Mouse (Mus musculus) kidney, adult 18-20 months (tissue): ENCODE results near the gene Zfp61.
"Not testable (repeated sequence)": the region's sequence is repeated elsewhere in the genome, so short reads cannot be mapped to it uniquely, and the experiment has no call there.

ENCODE experiments used
- DNase-seq: peaks from one replicate; pipeline ENCODE4 v3.0.0; 2021

Gene Zfp61

GRCm38 (mm10) chr7:24296386-24296785 is 4.6 kb downstream of the Zfp61 start:
- no peak for DNase-seq

- no peak for DNase-seq
Observed at GRCm38 (mm10) chr7:24295376-24295775, 5.7 kb downstream of the Zfp61 start.

- DNase-seq = no peak
Observed at GRCm38 (mm10) chr7:24294763-24295162, 6.3 kb downstream of the Zfp61 start.

DNA sequence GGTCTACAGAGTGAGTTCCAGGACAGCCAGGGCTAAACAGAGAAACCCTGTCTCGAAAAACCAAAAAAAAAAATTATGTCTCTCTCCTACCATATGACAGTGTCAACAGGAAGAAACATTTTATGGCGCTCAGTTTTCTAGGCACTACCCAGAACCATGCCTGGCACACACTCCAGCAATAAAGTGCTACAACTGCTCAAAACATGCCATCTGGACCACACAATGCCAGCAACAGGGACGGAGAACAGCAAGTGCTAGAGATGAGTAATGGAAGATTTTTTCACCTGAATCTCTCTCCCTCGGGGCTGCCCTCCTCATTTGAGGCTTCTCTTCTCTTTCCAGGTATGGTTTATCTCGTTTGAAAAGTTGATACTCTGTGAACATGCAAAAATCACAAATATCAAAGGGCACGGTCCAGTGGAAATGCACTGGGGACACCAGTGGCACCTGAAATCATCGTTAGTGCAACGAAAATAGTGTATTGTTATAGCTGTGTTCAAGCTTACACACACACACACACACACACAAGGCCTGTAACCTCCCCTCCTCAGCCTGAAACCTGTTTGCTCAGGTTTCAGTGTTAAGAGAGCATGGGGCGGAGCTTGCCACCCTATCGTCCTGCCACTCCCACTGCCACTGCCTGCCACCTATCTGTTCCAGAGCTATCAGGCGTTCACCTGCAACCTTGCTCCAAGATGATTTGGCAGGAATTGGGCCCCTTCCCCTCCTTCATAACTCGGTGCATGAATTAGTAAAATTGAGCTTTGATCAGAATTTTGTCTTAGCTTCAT is 7.8 kb downstream of the Zfp61 start:
- no peak for DNase-seq

- no peak for DNase-seq
Observed at GRCm38 (mm10) chr7:24291387-24292090, 9.5 kb downstream of the Zfp61 start.

GRCm38 (mm10) chr7:24290106-24290693 is 10.8 kb downstream of the Zfp61 start:
- no peak for DNase-seq

DNA sequence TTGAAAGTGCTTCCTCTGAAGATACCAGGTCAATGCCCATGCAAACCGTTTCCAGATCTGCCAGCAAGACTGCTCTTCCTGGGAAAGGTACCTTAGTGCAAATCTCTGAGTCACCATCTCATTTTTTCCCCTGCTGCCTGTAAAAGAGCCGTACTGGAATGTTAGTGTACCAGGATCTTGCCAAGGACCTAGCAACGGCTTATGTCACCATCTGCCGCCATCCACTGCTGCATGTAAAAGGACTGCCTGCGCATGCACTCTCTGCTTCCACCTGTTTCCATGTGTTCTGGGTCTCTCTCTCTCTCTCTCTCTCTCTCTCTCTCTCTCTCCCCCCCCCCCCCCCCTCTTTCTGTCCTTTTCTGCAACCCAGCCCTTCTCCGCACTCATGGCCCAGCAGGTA is 12.5 kb downstream of the Zfp61 start:
- DNase-seq = no peak

- DNase-seq = no peak
Observed at GRCm38 (mm10) chr7:24287670-24288069, 13.4 kb downstream of the Zfp61 start.

- no peak for DNase-seq
Observed at GRCm38 (mm10) chr7:24286916-24287315, 14.1 kb downstream of the Zfp61 start.

GRCm38 (mm10) chr7:24286090-24286489 is 14.9 kb downstream of the Zfp61 start:
- no peak for DNase-seq

GRCm38 (mm10) chr7:24280858-24281145 is 20.2 kb downstream of the Zfp61 start:
- DNase-seq = peak; percentile 38

- DNase-seq = no peak
Observed at GRCm38 (mm10) chr7:24280031-24280857, 20.8 kb downstream of the Zfp61 start.

- not testable (repeated sequence) for DNase-seq
Observed at GRCm38 (mm10) chr7:24278771-24279170, 22.3 kb downstream of the Zfp61 start.

DNA sequence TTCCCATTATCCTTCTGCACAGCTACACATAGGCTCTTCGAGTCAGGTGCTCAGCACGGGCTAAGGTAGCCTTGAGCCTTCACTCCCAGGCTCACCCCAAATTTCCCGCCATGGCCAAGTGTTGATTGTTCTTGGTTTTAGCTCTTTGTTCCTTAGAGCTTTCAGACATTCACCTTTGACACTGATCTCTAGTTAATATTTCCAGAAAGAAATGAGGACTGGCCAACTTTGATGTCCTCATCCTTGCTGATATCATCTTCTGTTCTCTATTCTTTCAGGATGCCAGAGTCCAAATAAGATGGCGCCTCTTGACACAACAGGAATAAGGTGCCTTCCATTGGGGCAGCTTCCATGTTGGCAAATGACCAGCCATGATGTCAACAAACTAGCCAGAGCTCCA is 26.6 kb downstream of the Zfp61 start:
- no peak for DNase-seq

DNA sequence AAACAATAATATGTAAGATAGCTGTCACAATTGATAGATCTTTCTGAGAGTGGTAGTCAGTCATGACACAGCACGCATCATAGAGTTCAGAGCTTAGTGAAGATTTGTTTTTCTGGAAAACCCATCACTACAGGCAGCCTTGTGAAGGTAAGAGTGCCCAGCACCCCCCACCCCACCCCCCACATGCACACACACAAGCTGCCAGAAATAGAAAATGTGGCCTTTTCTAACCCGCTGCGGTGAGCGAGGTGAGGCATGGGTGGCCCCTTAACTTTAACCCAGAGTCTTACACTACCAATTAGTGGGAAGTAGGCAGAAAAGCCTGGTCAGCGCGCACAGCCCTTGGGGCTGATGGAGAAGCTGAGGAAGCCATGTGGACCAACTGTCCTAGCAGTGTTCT is 29.8 kb downstream of the Zfp61 start:
- no peak for DNase-seq

DNA sequence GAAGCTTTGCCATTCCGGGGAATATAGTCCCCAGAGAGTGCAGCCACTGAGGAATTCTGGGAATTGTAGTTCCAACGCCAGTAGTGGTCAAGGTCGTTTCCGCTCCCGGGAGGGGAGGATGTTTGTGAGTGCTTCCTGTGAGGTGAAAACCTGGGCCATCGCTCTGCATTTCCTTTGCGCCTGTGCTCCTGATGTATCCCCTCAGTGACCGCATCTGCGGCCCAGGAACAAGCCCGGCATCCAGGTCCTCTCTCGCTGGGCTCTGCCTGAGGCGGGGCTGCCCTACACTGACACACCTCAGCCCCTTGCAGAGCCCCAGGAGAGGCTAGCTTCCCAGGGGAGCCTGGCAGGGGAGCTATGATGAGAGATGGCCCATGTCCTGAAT is 30.8 kb downstream of the Zfp61 start, which contains the start of gene Zfp93:
TSS of gene Zfp93 (plus strand) at position 133 of the 385 bp plus-strand sequence.
- peak; percentile 80 for DNase-seq

- no peak for DNase-seq
Observed at GRCm38 (mm10) chr7:24269667-24270287, 31.3 kb downstream of the Zfp61 start.

DNA sequence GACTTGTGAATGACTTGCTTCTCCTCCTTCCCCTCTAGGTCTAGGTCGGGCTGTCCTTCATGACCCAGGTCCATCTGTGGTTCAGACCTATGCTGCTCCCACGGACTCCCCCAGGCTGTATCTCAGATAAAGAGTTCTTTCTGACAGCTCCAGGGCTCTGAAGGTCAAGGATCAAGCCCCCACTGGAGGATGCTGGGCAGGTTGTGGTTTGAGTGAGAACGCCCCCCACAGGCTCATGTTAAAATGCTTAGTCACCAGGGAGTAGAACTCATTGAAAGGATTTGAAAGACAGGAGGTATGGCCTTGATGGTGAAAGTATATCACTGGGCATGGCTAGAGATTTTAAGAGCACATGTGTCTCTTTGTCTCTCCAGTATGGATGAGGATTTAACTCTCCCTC is 31.8 kb downstream of the Zfp61 start:
- no peak for DNase-seq

GRCm38 (mm10) chr7:24268176-24269155 is 32.6 kb downstream of the Zfp61 start:
- no peak for DNase-seq

DNA sequence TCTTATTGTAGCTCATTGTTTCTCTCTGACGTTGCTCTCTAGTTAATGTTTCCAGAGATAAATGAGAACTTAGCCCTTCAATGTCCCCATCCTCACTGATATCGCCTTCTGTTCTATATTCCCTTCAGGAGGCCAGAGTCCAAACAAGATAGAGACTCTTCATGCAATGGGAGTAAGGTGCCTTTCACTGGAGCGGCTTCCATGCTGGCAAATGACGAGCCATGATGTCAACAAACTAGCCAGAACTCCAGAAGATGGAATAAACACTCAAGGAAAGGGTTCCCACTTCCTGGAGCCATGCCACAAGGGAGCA is 41.1 kb downstream of the Zfp61 start:
- no peak for DNase-seq

DNA sequence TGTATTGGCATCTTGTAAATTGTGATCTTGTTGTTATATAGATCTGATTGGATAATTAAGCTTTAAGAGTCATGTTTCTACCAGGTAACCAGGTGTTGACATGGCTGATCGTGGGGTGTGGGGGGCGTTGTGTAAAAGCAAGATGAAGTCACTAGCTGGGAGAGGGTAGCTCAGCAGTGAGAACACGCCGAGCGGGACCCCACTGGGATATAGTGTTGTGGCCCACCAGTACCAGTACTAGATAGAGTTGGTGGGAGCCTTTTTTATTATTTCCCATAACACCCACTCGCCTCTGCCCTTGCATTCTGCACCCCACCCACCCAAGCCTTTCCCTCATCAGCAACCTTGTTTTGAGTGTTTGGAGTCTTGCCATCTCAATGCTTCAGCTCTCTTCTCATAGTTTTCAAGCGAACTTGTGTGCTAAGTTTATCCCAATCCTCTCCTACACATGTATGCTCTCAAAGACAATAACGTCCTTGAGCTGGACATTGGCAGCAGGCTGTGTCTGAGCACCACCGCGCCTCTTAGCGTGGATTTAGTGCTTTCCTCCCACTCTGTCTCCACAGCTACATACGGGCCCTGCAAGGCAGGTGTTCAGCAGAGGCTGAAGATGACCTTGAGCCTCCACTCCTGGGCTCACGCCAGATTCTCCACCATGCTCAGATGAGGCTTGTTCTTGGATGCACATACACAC is 41.6 kb downstream of the Zfp61 start:
- DNase-seq = no peak
